Mouse (Mus musculus) frontal cortex, adult (tissue): ENCODE measurements around the gene Nbeal2.

Source experiments
- ATAC-seq: cut with Nextera tagmentation; 2 replicates; pipeline ENCODE4 v1.9.2; 2017; ENCODE audit warnings: mild to moderate bottlenecking, moderate library complexity, mixed read lengths; ENCODE audit not compliant: low TSS enrichment

Nbeal2 gene

GRCm38 (mm10) chr9:110649775-110650174 is 4.2 kb downstream of the Nbeal2 start:
- no peak for ATAC-seq

GRCm38 (mm10) chr9:110645219-110645618 is 8.7 kb downstream of the Nbeal2 start:
- ATAC-seq = no peak

- no peak for ATAC-seq
These were observed 9.7 kb downstream of the Nbeal2 start for GRCm38 (mm10) chr9:110644295-110644694.

- ATAC-seq = no peak
These were observed 10.2 kb downstream of the Nbeal2 start for GRCm38 (mm10) chr9:110643787-110644186.

- no peak for ATAC-seq
These were observed 11.0 kb downstream of the Nbeal2 start for GRCm38 (mm10) chr9:110642812-110643524.

GRCm38 (mm10) chr9:110641006-110641405 is 13.0 kb downstream of the Nbeal2 start:
- no peak for ATAC-seq

- ATAC-seq = no peak
These were observed 15.3 kb downstream of the Nbeal2 start for GRCm38 (mm10) chr9:110638611-110639021.

- peak; percentile 68; the same call in 1 of the 2 replicates for ATAC-seq
These were observed 18.7 kb downstream of the Nbeal2 start for GRCm38 (mm10) chr9:110635225-110635624.

- ATAC-seq = no peak
These were observed 20.1 kb downstream of the Nbeal2 start for GRCm38 (mm10) chr9:110633882-110634281.

- ATAC-seq = no peak
These were observed 21.3 kb downstream of the Nbeal2 start for GRCm38 (mm10) chr9:110632671-110633070.

GRCm38 (mm10) chr9:110631651-110632275 is 22.2 kb downstream of the Nbeal2 start:
- no peak for ATAC-seq

GRCm38 (mm10) chr9:110631191-110631590 is 22.8 kb downstream of the Nbeal2 start:
- 0 out of 2 replicates have a peak, but pooled peaks have one; percentile 40 for ATAC-seq

- no peak for ATAC-seq
These were observed 23.8 kb downstream of the Nbeal2 start for GRCm38 (mm10) chr9:110630171-110630570.

- peak; percentile 39 for ATAC-seq
These were observed 28.5 kb downstream of the Nbeal2 start for GRCm38 (mm10) chr9:110625350-110625908.

- ATAC-seq = peak; percentile 90
These were observed 29.4 kb downstream of the Nbeal2 start, which contains the start of gene Nradd for GRCm38 (mm10) chr9:110624361-110625166. Nradd (minus strand) TSS chr9:110624452.

GRCm38 (mm10) chr9:110623416-110624195 is 30.4 kb downstream of the Nbeal2 start:
- no peak for ATAC-seq

GRCm38 (mm10) chr9:110622621-110623219 is 31.2 kb downstream of the Nbeal2 start:
- no peak for ATAC-seq

- ATAC-seq = no peak
These were observed 33.3 kb downstream of the Nbeal2 start for GRCm38 (mm10) chr9:110620685-110621084.

GRCm38 (mm10) chr9:110620180-110620579 is 33.8 kb downstream of the Nbeal2 start:
- ATAC-seq = no peak

- ATAC-seq = no peak
These were observed 36.9 kb downstream of the Nbeal2 start for GRCm38 (mm10) chr9:110617081-110617480.

GRCm38 (mm10) chr9:110611471-110611870 is 42.5 kb downstream of the Nbeal2 start:
- no peak for ATAC-seq
